Mouse (Mus musculus): ENCODE measurements around the gene Btg4.

DNA sequence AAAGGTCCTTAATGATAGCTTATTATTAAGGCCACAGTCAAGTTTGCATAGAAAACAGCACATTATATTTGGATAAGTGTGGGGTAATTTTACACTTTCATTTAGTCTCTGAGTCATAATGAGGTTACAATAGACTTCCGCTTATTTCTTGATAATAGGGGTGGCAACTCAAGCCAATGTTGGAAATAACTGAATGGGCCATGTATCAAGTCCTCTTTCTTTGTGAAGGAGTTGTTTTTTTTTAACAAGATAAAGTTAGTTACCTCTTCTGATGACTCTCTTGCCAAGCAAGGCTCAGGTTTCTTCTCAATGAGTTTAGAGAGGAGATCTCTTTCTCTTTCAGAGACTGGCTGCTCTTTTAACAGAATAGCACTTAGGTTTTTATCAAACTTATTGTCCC, 77.6 kb downstream of the Btg4 start:
- TF ChIP-seq POLR2A (IDR thresholded peaks at IDR 0.05; ENCODE audit: extremely low read depth, insufficient read depth, low read length) (no peak), CTCF (IDR thresholded peaks at IDR 0.05; ENCODE audit: extremely low read depth, insufficient read depth, low read length) (no peak)

Measured in cortical plate, adult 2 months (tissue).